Mouse (Mus musculus): ENCODE measurements around the gene Sebox.
A peak's percentile ranks its signal among the peaks of the same experiment; 100 is the strongest.
"Not testable (repeated sequence)": the region's sequence is repeated elsewhere in the genome, so short reads cannot be mapped to it uniquely, and the experiment has no call there.

Gene Sebox

GRCm38 (mm10) chr11:78497544-78498522 lies 5.4 kb upstream of the Sebox start, which contains the start of gene Sarm1:
Gene Sarm1 (minus strand): TSS chr11:78497754.
- DNase-seq (ENCODE audit: low spot score in 2 of 2) = peak; percentile 86 to 87

- DNase-seq (ENCODE audit: low spot score in 2 of 2) = no peak
Observed at GRCm38 (mm10) chr11:78499004-78499403, 4.2 kb upstream of the Sebox start, which contains the start of gene Vtn. Gene Vtn (plus strand): TSS chr11:78499091.

- no peak for DNase-seq (ENCODE audit: low spot score in 2 of 2)
Observed at GRCm38 (mm10) chr11:78499543-78499942, 3.7 kb upstream of the Sebox start.

- no peak for DNase-seq (ENCODE audit: low spot score in 2 of 2)
Observed at GRCm38 (mm10) chr11:78500623-78501202, 2.5 kb upstream of the Sebox start.

- DNase-seq (ENCODE audit: low spot score in 2 of 2) = no peak
Observed at GRCm38 (mm10) chr11:78501529-78501928, 1.7 kb upstream of the Sebox start.

- DNase-seq (ENCODE audit: low spot score in 2 of 2) = no peak
Observed at GRCm38 (mm10) chr11:78505430-78505829, 2.2 kb downstream of the Sebox start.

- DNase-seq (ENCODE audit: low spot score in 2 of 2) = no peak
Observed at GRCm38 (mm10) chr11:78509148-78509547, 5.9 kb downstream of the Sebox start.

GRCm38 (mm10) chr11:78512025-78512957 lies 9.0 kb downstream of the Sebox start, which contains the start of the genes Tmem199 and Poldip2:
Gene Tmem199 (minus strand): TSS chr11:78512172.
Gene Poldip2 (plus strand): TSS chr11:78512193.
- DNase-seq (ENCODE audit: low spot score in 2 of 2) = peak; percentile 65 to 76

GRCm38 (mm10) chr11:78513106-78513790 lies 10.0 kb downstream of the Sebox start:
- no peak for DNase-seq (ENCODE audit: low spot score in 2 of 2)

GRCm38 (mm10) chr11:78515549-78516325 lies 12.5 kb downstream of the Sebox start:
- DNase-seq (ENCODE audit: low spot score in 2 of 2) = no peak

GRCm38 (mm10) chr11:78518931-78519330 lies 15.7 kb downstream of the Sebox start:
- DNase-seq (ENCODE audit: low spot score in 2 of 2) = no peak

GRCm38 (mm10) chr11:78521880-78522279 lies 18.6 kb downstream of the Sebox start:
- DNase-seq (ENCODE audit: low spot score in 2 of 2) = no peak

GRCm38 (mm10) chr11:78522481-78522997 lies 19.3 kb downstream of the Sebox start:
- no peak for DNase-seq (ENCODE audit: low spot score in 2 of 2)

GRCm38 (mm10) chr11:78523241-78523955 lies 20.2 kb downstream of the Sebox start:
- DNase-seq (ENCODE audit: low spot score in 2 of 2) = no peak

- DNase-seq (ENCODE audit: low spot score in 2 of 2) = no peak
Observed at GRCm38 (mm10) chr11:78524838-78525237, 21.6 kb downstream of the Sebox start.

GRCm38 (mm10) chr11:78528714-78529113 lies 25.5 kb downstream of the Sebox start:
- DNase-seq (ENCODE audit: low spot score in 2 of 2) = no peak

- DNase-seq (ENCODE audit: low spot score in 2 of 2) = no peak
Observed at GRCm38 (mm10) chr11:78530001-78530400, 26.8 kb downstream of the Sebox start.

GRCm38 (mm10) chr11:78531046-78531445 lies 27.8 kb downstream of the Sebox start:
- no peak for DNase-seq (ENCODE audit: low spot score in 2 of 2)

GRCm38 (mm10) chr11:78531515-78531914 lies 28.3 kb downstream of the Sebox start:
- not testable (repeated sequence) for DNase-seq (ENCODE audit: low spot score in 2 of 2)

Data from frontal cortex, postnatal 25 days (tissue).